Mouse (Mus musculus) limb, embryonic 11.5 days (tissue): Measurements from ENCODE around the gene Catip. TPM values are rescaled to one million over a fixed set of nuclear protein-coding genes. Genes with fewer than 3 reads are reported as not detected.
A peak's percentile ranks its signal among the peaks of the same experiment; 100 is the strongest.
"Not testable (repeated sequence)": the region's sequence is repeated elsewhere in the genome, so short reads cannot be mapped to it uniquely, and the experiment has no call there.

ENCODE experiments used
- ATAC-seq: fragments of 200-750 bp; cut with Nextera tagmentation; 2 replicates; pipeline ENCODE4 v1.8.0; 2017; ENCODE audit warnings: low read depth; ENCODE audit not compliant: insufficient number of reproducible peaks, low FRiP score, low TSS enrichment
- DNase-seq: peaks from one replicate; pipeline ENCODE4 v3.0.0-alpha.2; 2015; ENCODE audit warnings: low spot score
- H3K27ac ChIP-seq: fragments of 300-500 bp; sonication (generic); replicated peaks from 2 replicates; pipeline ENCODE4 v1.5.1; 2014; ENCODE audit warnings: low read depth, mild to moderate bottlenecking, low read length
- H3K27me3 ChIP-seq: fragments of 300-500 bp; sonication (generic); 2 replicates; pipeline ENCODE4 v1.6.1; 2014; ENCODE audit warnings: mild to moderate bottlenecking, low read length, mixed read lengths; ENCODE audit not compliant: control insufficient read depth, insufficient read depth
- H3K36me3 ChIP-seq: fragments of 300-500 bp; sonication (generic); 2 replicates; pipeline ENCODE4 v1.6.1; 2014; ENCODE audit warnings: mild to moderate bottlenecking, low read length, moderate library complexity, mixed read lengths; ENCODE audit not compliant: control insufficient read depth, insufficient read depth
- H3K4me1 ChIP-seq: fragments of 300-500 bp; sonication (generic); 2 replicates; pipeline ENCODE4 v1.6.1; 2014; ENCODE audit warnings: low read length, mixed read lengths; ENCODE audit not compliant: control insufficient read depth, insufficient read depth
- H3K4me2 ChIP-seq: fragments of 300-500 bp; sonication (generic); 2 replicates; pipeline ENCODE4 v1.6.1; 2014; ENCODE audit warnings: low read depth, mild to moderate bottlenecking, moderate library complexity; ENCODE audit not compliant: severe bottlenecking
- H3K4me3 ChIP-seq: fragments of 300-500 bp; sonication (generic); 2 replicates; pipeline ENCODE4 v1.5.1; 2014; ENCODE audit warnings: low read depth, low read length
- H3K9ac ChIP-seq: fragments of 300-500 bp; sonication (generic); 2 replicates; pipeline ENCODE4 v1.6.1; 2014; ENCODE audit warnings: mild to moderate bottlenecking, low read length
- H3K9me3 ChIP-seq: fragments of 300-500 bp; sonication (generic); 2 replicates; pipeline ENCODE4 v1.6.1; 2016; ENCODE audit warnings: low read length; ENCODE audit not compliant: control insufficient read depth
- WGBS: fragments of 180-500 bp; shearing (Covaris S2); extraction: QIAGEN DNeasy Blood & Tissue Kit; methylation state at CpG from one replicate; pipeline ENCODE4 v1.1.7; 2014; 5-methylcytosine and 5-hydroxymethylcytosine counted together
- polyA plus RNA-seq: library from polyadenylated mRNA; unstranded; fragments of >200 nt; fragmentation: Nextera tagmentation; extraction: Ambion mirVana; gene quantifications from 2 replicates; pipeline ENCODE4 v1.2.1, GENCODE M21; 2014

The Catip gene
- polyA plus RNA-seq, 1 experiment from 2014 or later = 0.25 TPM

DNA sequence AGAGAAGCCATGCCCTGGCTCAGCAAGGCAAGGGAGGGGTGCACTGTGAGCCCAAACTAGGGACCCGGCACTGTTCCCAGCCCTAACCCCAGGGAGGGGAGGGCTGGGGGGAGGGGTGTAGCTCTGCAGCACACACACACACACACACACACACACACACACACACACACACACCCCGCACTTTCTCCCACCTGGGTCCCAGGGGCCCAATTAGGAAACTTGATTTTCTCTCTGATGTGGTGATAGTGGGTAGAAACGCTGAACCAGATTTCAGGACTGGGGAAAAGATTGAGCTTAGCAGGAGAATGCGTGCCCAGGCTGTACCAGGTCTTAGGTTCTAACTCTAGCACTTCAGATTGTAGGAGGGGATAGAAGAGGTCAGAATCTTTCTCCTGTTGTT, 23.3 kb upstream of the Catip start:
- Histone ChIP-seq H3K27ac (no peak overlapping the region), H3K9ac (no peak overlapping the region), H3K36me3 (no peaks in the 10 kb centered on the region), H3K4me1 (peaks cover 8% of the 10 kb centered on the region; the same call in 1 of the 2 replicates), H3K4me2 (no peak overlapping the region), H3K4me3 (no peak overlapping the region), H3K9me3 (no peaks in the 10 kb centered on the region), H3K27me3 (no peaks in the 10 kb centered on the region)
- WGBS = 80% methylated on average over 4 of the region's 4 CpGs
- ATAC-seq = no peak
- DNase-seq = no peak

DNA sequence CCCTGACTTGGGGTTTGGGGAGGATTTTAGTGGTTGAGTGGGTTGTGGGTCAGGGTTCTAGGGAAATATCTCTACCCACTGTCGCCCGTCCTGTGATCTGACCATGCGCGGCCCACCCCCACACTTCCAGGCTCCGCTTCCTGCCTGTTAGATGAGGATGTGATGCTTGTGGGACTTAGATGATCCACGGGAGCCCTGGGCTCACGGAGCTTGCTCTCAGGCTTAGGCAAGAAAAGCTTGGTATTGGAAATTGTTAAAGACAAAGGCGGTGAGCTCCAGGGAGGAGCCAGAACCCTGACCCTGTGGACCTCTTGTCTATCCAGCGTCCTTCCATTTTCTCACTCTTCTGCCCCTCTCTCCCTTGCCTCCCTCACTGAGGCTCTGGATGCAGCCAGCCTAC, 22.0 kb upstream of the Catip start:
- no peak for DNase-seq
- Histone ChIP-seq H3K9me3 (no peaks in the 10 kb centered on the region), H3K27me3 (no peaks in the 10 kb centered on the region), H3K4me2 (no peak overlapping the region), H3K27ac (no peak overlapping the region), H3K4me1 (0 out of 2 replicates have a peak, but pooled peaks cover 8% of the 10 kb centered on the region), H3K36me3 (no peaks in the 10 kb centered on the region), H3K4me3 (no peak overlapping the region), H3K9ac (no peak overlapping the region)
- no peak for ATAC-seq
- whole genome bisulfite sequencing = 94% methylated on average over 9 of the region's 9 CpGs

DNA sequence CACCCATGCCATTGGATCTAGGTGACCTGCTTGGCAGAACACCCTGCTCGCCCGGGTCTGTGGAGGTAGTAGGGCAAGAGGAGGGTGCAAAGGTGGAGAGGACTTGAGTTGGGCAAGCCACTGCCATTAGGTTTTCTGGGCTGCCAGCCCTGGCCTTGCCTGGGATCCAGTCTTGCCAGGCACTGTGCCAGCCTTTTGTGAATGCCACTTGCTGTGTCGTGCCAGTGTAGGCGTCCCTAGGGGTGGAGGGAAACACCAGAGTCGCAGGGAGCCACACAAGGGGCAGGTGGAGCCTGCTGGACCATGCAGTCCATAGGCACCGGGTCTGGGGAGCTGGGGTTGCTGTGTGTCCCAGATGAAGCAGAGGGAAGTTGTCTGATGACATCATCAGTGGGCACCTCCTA, 21.5 kb upstream of the Catip start:
- Histone ChIP-seq H3K4me3 (no peak overlapping the region), H3K4me2 (no peak overlapping the region), H3K27ac (no peak overlapping the region), H3K4me1 (0 out of 2 replicates have a peak, but pooled peaks cover 8% of the 10 kb centered on the region), H3K9me3 (no peaks in the 10 kb centered on the region), H3K36me3 (no peaks in the 10 kb centered on the region), H3K27me3 (no peaks in the 10 kb centered on the region), H3K9ac (no peak overlapping the region)
- 93% methylated on average over 6 of the region's 6 CpGs for WGBS
- DNase-seq (no peak), ATAC-seq (no peak)

- H3K27me3 ChIP-seq, H3K4me2 ChIP-seq, H3K4me3 ChIP-seq, H3K9ac ChIP-seq, H3K27ac ChIP-seq, H3K9me3 ChIP-seq, DNase-seq, H3K4me1 ChIP-seq, H3K36me3 ChIP-seq, ATAC-seq: not testable (repeated sequence)
- 87% methylated on average over 4 of the region's 4 CpGs for WGBS
Observed at GRCm38 (mm10) chr1:74340992-74341391, 20.9 kb upstream of the Catip start.

DNA sequence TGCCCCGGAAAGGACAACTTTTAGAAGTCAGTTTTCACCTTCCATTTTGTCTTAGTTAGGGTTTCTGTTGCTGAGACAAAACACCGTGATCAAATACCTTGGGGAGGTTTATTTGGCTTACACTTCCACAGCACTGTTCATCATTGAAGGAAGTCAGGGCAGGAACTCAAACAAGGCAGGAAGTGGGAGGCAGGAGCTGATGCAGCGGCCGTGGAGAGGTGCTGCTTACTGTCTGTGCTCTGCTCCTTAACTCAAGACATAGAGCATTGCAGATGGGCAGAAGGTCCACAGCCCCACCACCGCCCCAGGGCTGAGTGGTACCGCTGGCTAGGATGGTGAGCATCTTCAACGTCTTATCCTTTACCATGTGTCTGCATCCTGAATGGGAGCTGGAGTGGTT, 20.0 kb upstream of the Catip start:
- no peak overlapping the region for H3K4me3 ChIP-seq
- 0 out of 2 replicates have a peak, but pooled peaks cover 8% of the 10 kb centered on the region for H3K4me1 ChIP-seq
- no peaks in the 10 kb centered on the region for H3K36me3 ChIP-seq
- H3K27me3 ChIP-seq = no peaks in the 10 kb centered on the region
- ATAC-seq (no peak), DNase-seq (no peak)
- no peaks in the 10 kb centered on the region for H3K9me3 ChIP-seq
- H3K4me2 ChIP-seq = no peak overlapping the region
- 88% methylated on average over 7 of the region's 7 CpGs for WGBS
- no peak overlapping the region for H3K9ac ChIP-seq
- H3K27ac ChIP-seq = no peak overlapping the region

GRCm38 (mm10) chr1:74342308-74342707, 19.6 kb upstream of the Catip start:
- no peak for DNase-seq
- Histone ChIP-seq H3K9ac (no peak overlapping the region), H3K4me2 (no peak overlapping the region), H3K27me3 (no peaks in the 10 kb centered on the region), H3K27ac (no peak overlapping the region), H3K4me1 (0 out of 2 replicates have a peak, but pooled peaks cover 8% of the 10 kb centered on the region), H3K9me3 (no peaks in the 10 kb centered on the region), H3K36me3 (no peaks in the 10 kb centered on the region), H3K4me3 (no peak overlapping the region)
- 100% methylated on average over 1 of the region's 1 CpGs for WGBS
- ATAC-seq = no peak

- Histone ChIP-seq H3K9me3 (no peaks in the 10 kb centered on the region), H3K9ac (no peak overlapping the region), H3K4me3 (no peak overlapping the region), H3K27ac (0 out of 2 replicates have a peak overlapping the region, but pooled peaks have one; percentile 4), H3K4me2 (no peak overlapping the region), H3K36me3 (no peaks in the 10 kb centered on the region), H3K27me3 (no peaks in the 10 kb centered on the region), H3K4me1 (0 out of 2 replicates have a peak, but pooled peaks cover 8% of the 10 kb centered on the region)
- ATAC-seq (no peak), DNase-seq (no peak)
- WGBS = 72% methylated on average over 5 of the region's 5 CpGs
Observed at GRCm38 (mm10) chr1:74343161-74343560, 18.7 kb upstream of the Catip start.

GRCm38 (mm10) chr1:74344163-74344916, 17.6 kb upstream of the Catip start:
- Histone ChIP-seq H3K9me3 (no peaks in the 10 kb centered on the region), H3K4me1 (0 out of 2 replicates have a peak, but pooled peaks cover 6% of the 10 kb centered on the region), H3K4me3 (no peak overlapping the region), H3K9ac (no peak overlapping the region), H3K4me2 (no peak overlapping the region), H3K36me3 (no peaks in the 10 kb centered on the region), H3K27me3 (no peaks in the 10 kb centered on the region), H3K27ac (no peak overlapping the region)
- no peak for DNase-seq
- WGBS = 83% methylated on average over 11 of the region's 11 CpGs
- no peak for ATAC-seq
